Mouse (Mus musculus): Measurements from ENCODE around the gene 2300002M23Rik. TPM values are rescaled to one million over a fixed set of nuclear protein-coding genes. Genes with fewer than 3 reads are reported as not detected.

The 2300002M23Rik gene
- total and polyA plus RNA-seq, 2 experiments from 2014 or later = not detected

DNA sequence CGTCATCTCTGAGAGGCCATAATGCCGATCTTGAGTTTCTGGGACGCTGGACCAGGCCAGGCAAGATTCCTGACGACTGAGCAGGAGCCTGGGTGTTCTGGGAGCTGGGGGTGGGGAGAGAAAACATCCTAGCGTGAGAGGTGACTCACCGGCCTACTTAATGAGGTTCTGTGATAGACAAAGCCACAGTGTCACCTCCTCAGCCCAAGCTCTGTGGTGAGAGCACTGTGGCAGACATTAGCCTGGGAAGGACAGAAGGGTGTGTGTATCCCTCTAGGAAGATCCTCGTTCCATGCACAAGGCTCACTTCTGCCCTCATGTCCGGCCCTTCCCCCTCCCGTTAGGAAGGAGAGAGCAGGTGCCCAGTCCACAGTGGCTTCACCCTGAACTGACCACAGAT is 9.9 kb upstream of the 2300002M23Rik start:
- H3K4me2 ChIP-seq (ENCODE audit: low read depth, low read length, poor library complexity, severe bottlenecking) = no peak overlapping the region
- H3K4me1 ChIP-seq (ENCODE audit: insufficient read depth, low read length) = no peaks in the 10 kb centered on the region
- H3K27ac ChIP-seq (ENCODE audit: low read depth, low read length) = no peak overlapping the region
- ATAC-seq (ENCODE audit: low FRiP score) (no peak), DNase-seq (ENCODE audit: low spot score) (no peak)
- H3K9me3 ChIP-seq (ENCODE audit: low read length) = no peaks in the 10 kb centered on the region
- no peak for TF ChIP-seq CTCF (IDR thresholded peaks at IDR 0.05)
- H3K9ac ChIP-seq (replicated peaks; ENCODE audit: low read length, poor library complexity, severe bottlenecking) = no peak overlapping the region
- H3K27me3 ChIP-seq (ENCODE audit: insufficient read depth, low read length) = no peaks in the 10 kb centered on the region
- no peak overlapping the region for H3K4me3 ChIP-seq (ENCODE audit: low read depth, low read length)
- no peaks in the 10 kb centered on the region for H3K36me3 ChIP-seq (ENCODE audit: insufficient read depth, low read length)
- WGBS = 84% methylated on average over 9 of the region's 9 CpGs

DNA sequence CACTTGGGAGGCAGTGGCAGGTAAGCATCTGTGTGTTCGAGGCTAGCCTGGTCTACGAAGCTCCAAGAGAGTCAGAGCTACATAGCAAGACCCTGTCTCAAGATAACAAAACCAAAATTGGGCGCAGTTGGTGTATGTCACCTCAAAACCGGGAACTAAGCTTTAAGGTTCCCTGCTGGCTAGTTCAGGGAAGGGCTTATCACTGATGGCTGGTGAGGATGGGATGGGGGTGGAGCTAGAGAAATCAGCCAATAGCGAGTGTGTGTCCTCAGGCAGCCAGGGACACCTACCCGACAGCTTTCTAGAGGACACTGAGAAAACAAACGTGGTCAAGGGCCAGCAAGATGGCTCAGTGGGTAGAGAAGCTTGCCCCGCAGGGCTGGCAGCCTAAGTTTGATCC is 9.0 kb upstream of the 2300002M23Rik start:
- H3K4me3 ChIP-seq (ENCODE audit: low read depth, low read length) = no peak overlapping the region
- H3K4me2 ChIP-seq (ENCODE audit: low read depth, low read length, poor library complexity, severe bottlenecking) = no peak overlapping the region
- H3K27ac ChIP-seq (ENCODE audit: low read depth, low read length) = no peak overlapping the region
- DNase-seq (ENCODE audit: low spot score) (no peak), ATAC-seq (ENCODE audit: low FRiP score) (no peak)
- H3K9me3 ChIP-seq (ENCODE audit: low read length) = no peaks in the 10 kb centered on the region
- H3K9ac ChIP-seq (replicated peaks; ENCODE audit: low read length, poor library complexity, severe bottlenecking) = no peak overlapping the region
- no peak for TF ChIP-seq CTCF (IDR thresholded peaks at IDR 0.05)
- H3K4me1 ChIP-seq (ENCODE audit: insufficient read depth, low read length) = no peaks in the 10 kb centered on the region
- H3K36me3 ChIP-seq (ENCODE audit: insufficient read depth, low read length) = no peaks in the 10 kb centered on the region
- 66% methylated on average over 8 of the region's 8 CpGs for WGBS
- no peaks in the 10 kb centered on the region for H3K27me3 ChIP-seq (ENCODE audit: insufficient read depth, low read length)

GRCm38 (mm10) chr17:35567767-35568166 is 517 bp downstream of the 2300002M23Rik start:
- no peak for ATAC-seq (ENCODE audit: low FRiP score)
- no peak for DNase-seq (ENCODE audit: low spot score)
- H3K27ac ChIP-seq (ENCODE audit: low read depth, low read length) = no peak overlapping the region
- no peak overlapping the region for H3K4me3 ChIP-seq (ENCODE audit: low read depth, low read length)
- TF ChIP-seq CTCF (IDR thresholded peaks at IDR 0.05) = peak; percentile 13; the same call in 1 of the 2 replicates
- H3K9me3 ChIP-seq (ENCODE audit: low read length) = no peaks in the 10 kb centered on the region
- H3K27me3 ChIP-seq (ENCODE audit: insufficient read depth, low read length) = peaks cover 7% of the 10 kb centered on the region; the same call in 1 of the 2 replicates
- H3K4me2 ChIP-seq (ENCODE audit: low read depth, low read length, poor library complexity, severe bottlenecking) = no peak overlapping the region
- H3K9ac ChIP-seq (replicated peaks; ENCODE audit: low read length, poor library complexity, severe bottlenecking) = no peak overlapping the region
- H3K4me1 ChIP-seq (ENCODE audit: insufficient read depth, low read length) = peaks cover 3% of the 10 kb centered on the region; the same call in 1 of the 2 replicates
- 27% methylated on average over 9 of the region's 9 CpGs for WGBS
- no peaks in the 10 kb centered on the region for H3K36me3 ChIP-seq (ENCODE audit: insufficient read depth, low read length)

DNA sequence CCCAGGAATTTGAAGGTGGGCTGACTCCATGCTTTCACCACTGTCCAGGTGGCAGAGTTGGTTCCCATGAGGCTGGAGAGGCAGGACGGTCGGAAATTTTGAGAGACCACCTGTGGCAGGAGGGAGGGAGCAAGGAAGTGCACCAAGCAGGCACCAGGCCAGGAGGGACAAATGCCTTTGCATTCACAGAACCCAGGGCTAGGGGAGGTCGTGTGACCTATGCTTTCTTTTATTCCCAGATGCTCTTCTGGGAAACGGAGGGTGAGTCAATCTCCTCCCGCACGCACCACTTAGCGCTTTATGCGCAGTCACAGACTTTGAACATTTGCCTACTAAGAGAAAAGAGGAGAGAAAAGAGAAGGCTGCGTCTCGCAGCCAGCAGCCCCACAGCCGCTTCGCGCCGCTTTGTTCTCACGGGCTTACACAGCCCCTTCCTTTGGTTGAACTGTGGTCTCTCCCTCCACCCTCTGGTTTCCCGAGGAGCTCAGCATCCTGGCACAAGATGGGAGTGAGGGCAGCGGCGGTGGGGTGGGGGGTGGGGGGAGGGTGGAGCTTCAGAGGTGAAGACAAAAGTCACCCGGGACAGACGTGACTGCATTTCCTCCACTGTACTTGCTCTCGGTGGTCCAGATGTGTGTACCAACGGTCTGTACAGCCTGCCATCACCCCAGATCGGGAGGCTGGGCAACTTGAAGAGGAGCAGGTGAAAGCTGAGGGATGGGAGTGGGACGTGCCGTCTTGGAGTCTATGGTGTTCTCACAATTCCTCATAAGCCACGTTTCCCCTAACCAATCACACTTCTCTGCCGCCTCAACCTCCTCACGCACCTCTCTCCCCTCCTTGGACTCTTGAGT is 2.1 kb downstream of the 2300002M23Rik start:
- Histone ChIP-seq H3K9me3 (ENCODE audit: low read length) (no peaks in the 10 kb centered on the region), H3K27me3 (ENCODE audit: insufficient read depth, low read length) (peaks cover 7% of the 10 kb centered on the region; the same call in 1 of the 2 replicates), H3K4me3 (ENCODE audit: low read depth, low read length) (peak overlapping the region; percentile 30; the same call in 1 of the 2 replicates), H3K4me1 (ENCODE audit: insufficient read depth, low read length) (peaks cover 3% of the 10 kb centered on the region; the same call in 1 of the 2 replicates), H3K27ac (ENCODE audit: low read depth, low read length) (no peak overlapping the region), H3K4me2 (ENCODE audit: low read depth, low read length, poor library complexity, severe bottlenecking) (peak overlapping the region; percentile 61), H3K36me3 (ENCODE audit: insufficient read depth, low read length) (no peaks in the 10 kb centered on the region), H3K9ac (replicated peaks; ENCODE audit: low read length, poor library complexity, severe bottlenecking) (peak overlapping the region; percentile 44)
- WGBS = 3% methylated on average over 28 of the region's 28 CpGs
- ATAC-seq (ENCODE audit: low FRiP score) (0 out of 2 replicates have a peak, but pooled peaks have one; percentile 27), DNase-seq (ENCODE audit: low spot score) (peak; percentile 27)
- TF ChIP-seq CTCF (IDR thresholded peaks at IDR 0.05) = no peak

- ATAC-seq (ENCODE audit: low FRiP score) (no peak), DNase-seq (ENCODE audit: low spot score) (no peak)
- H3K27ac ChIP-seq (ENCODE audit: low read depth, low read length) = no peak overlapping the region
- WGBS = 71% methylated on average over 14 of the region's 14 CpGs
- H3K36me3 ChIP-seq (ENCODE audit: insufficient read depth, low read length) = no peaks in the 10 kb centered on the region
- H3K4me1 ChIP-seq (ENCODE audit: insufficient read depth, low read length) = peaks cover 3% of the 10 kb centered on the region; the same call in 1 of the 2 replicates
- peaks cover 7% of the 10 kb centered on the region; the same call in 1 of the 2 replicates for H3K27me3 ChIP-seq (ENCODE audit: insufficient read depth, low read length)
- H3K9me3 ChIP-seq (ENCODE audit: low read length) = no peaks in the 10 kb centered on the region
- H3K9ac ChIP-seq (replicated peaks; ENCODE audit: low read length, poor library complexity, severe bottlenecking) = no peak overlapping the region
- no peak for TF ChIP-seq CTCF (IDR thresholded peaks at IDR 0.05)
- H3K4me2 ChIP-seq (ENCODE audit: low read depth, low read length, poor library complexity, severe bottlenecking) = no peak overlapping the region
- no peak overlapping the region for H3K4me3 ChIP-seq (ENCODE audit: low read depth, low read length)
Observed at GRCm38 (mm10) chr17:35570836-35571235, 3.6 kb downstream of the 2300002M23Rik start.

DNA sequence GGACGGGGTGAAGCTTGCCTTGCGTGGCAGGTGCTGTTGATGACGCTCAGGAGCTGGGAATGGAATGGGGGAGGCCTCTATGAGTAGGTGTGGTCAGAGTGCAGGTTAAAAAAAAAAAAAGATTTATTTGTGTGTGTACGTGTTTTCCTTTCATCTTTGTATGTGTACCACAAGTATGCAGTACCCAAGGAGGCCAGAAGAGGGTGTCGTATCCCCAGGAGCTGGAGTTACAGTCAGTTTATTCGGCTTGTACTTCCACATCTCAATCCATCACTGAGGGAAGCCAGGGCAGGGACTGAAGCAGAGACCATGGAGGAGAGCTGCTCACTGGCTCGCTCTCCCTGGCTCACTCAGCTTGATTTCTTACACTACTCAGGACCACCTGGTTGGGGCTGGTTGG is 4.2 kb downstream of the 2300002M23Rik start:
- Histone ChIP-seq H3K36me3 (ENCODE audit: insufficient read depth, low read length) (no peaks in the 10 kb centered on the region), H3K4me1 (ENCODE audit: insufficient read depth, low read length) (peaks cover 3% of the 10 kb centered on the region; the same call in 1 of the 2 replicates), H3K9me3 (ENCODE audit: low read length) (no peaks in the 10 kb centered on the region), H3K4me3 (ENCODE audit: low read depth, low read length) (no peak overlapping the region), H3K4me2 (ENCODE audit: low read depth, low read length, poor library complexity, severe bottlenecking) (no peak overlapping the region), H3K27ac (ENCODE audit: low read depth, low read length) (no peak overlapping the region), H3K9ac (replicated peaks; ENCODE audit: low read length, poor library complexity, severe bottlenecking) (no peak overlapping the region), H3K27me3 (ENCODE audit: insufficient read depth, low read length) (peaks cover 7% of the 10 kb centered on the region; the same call in 1 of the 2 replicates)
- WGBS = 95% methylated on average over 7 of the region's 7 CpGs
- peak; percentile 17; the same call in 1 of the 2 replicates for TF ChIP-seq CTCF (IDR thresholded peaks at IDR 0.05)
- ATAC-seq (ENCODE audit: low FRiP score) (no peak), DNase-seq (ENCODE audit: low spot score) (no peak)
